Mouse (Mus musculus) liver, embryonic 14.5 days (tissue): ENCODE results near the gene Gm11639. TPM values are rescaled to one million over a fixed set of nuclear protein-coding genes. Genes with fewer than 3 reads are reported as not detected.

Experiments
- ATAC-seq: fragments of 200-750 bp; cut with Nextera tagmentation; 2 replicates; pipeline ENCODE4 v1.8.0; 2017; ENCODE audit warnings: moderate number of reproducible peaks, mild to moderate bottlenecking, moderate library complexity; ENCODE audit not compliant: insufficient read depth
- DNase-seq, 3 experiments: peaks; one replicate each; pipeline ENCODE4 v3.0.0-alpha.2; 2012 to 2013; ENCODE audit warnings: low read depth in 3 of 3, low spot score in 3 of 3
- H3K27ac ChIP-seq: fragments of 300-500 bp; sonication (generic); 2 replicates; pipeline ENCODE4 v1.5.1; 2014; ENCODE audit warnings: moderate library complexity, mild to moderate bottlenecking, control low read depth, inconsistent platforms
- H3K27me3 ChIP-seq: fragments of 300-500 bp; sonication (generic); 2 replicates; pipeline ENCODE4 v1.6.1; 2014; ENCODE audit warnings: mild to moderate bottlenecking, low read length, moderate library complexity; ENCODE audit not compliant: control insufficient read depth, insufficient read depth
- H3K36me3 ChIP-seq: fragments of 300-500 bp; sonication (generic); replicated peaks from 2 replicates; pipeline ENCODE4 v1.6.1; 2014; ENCODE audit warnings: low read depth; ENCODE audit not compliant: control insufficient read depth, insufficient read depth
- H3K4me1 ChIP-seq, 2 experiments: fragments of 200-500 bp in 1 of 2; fragments of 300-500 bp in 1 of 2; sonication (generic) in 1 of 2; replicated peaks; 2 replicates each; pipeline ENCODE4 v1.6.1; 2012 to 2014; ENCODE audit warnings: antibody characterized with exemption in 1 of 2, inconsistent platforms in 1 of 2, low read length in 1 of 2; ENCODE audit not compliant: control insufficient read depth in 2 of 2, insufficient read depth in 2 of 2
- H3K4me2 ChIP-seq: fragments of 300-500 bp; sonication (generic); 2 replicates; pipeline ENCODE4 v1.6.1; 2014; ENCODE audit warnings: low read depth, mild to moderate bottlenecking, control low read depth, moderate library complexity
- H3K4me3 ChIP-seq, 2 experiments: fragments of 200-500 bp in 1 of 2; fragments of 300-500 bp in 1 of 2; sonication (generic) in 1 of 2; 2 replicates each; pipeline ENCODE4 v1.5.1; 2012 to 2014; ENCODE audit warnings: low read depth in 2 of 2, low read length in 2 of 2, mild to moderate bottlenecking in 2 of 2, control low read depth in 1 of 2, inconsistent platforms in 1 of 2, moderate library complexity in 1 of 2; ENCODE audit not compliant: insufficient read depth in 1 of 2
- H3K9ac ChIP-seq: fragments of 300-500 bp; sonication (generic); replicated peaks from 2 replicates; pipeline ENCODE4 v1.6.1; 2014; ENCODE audit warnings: mild to moderate bottlenecking, control low read depth, moderate library complexity
- H3K9me3 ChIP-seq: fragments of 300-500 bp; sonication (generic); 2 replicates; pipeline ENCODE4 v1.6.1; 2016; ENCODE audit warnings: low read length, mixed read lengths; ENCODE audit not compliant: control insufficient read depth
- CTCF ChIP-seq: IDR thresholded peaks from 2 replicates; pipeline ENCODE4 v1.5.1; 2016; ENCODE audit warnings: antibody characterized with exemption, low read depth, control low read depth
- EP300 ChIP-seq: IDR thresholded peaks from 2 replicates; pipeline ENCODE4 v1.6.1; 2016; ENCODE audit warnings: antibody characterized with exemption, low read depth
- WGBS: fragments of 180-500 bp; shearing (Covaris S2); extraction: QIAGEN DNeasy Blood & Tissue Kit; methylation state at CpG from one replicate; pipeline ENCODE4 v1.1.7; 2014; ENCODE audit not compliant: insufficient replicate concordance; 5-methylcytosine and 5-hydroxymethylcytosine counted together
- polyA plus RNA-seq, 2 experiments: library from polyadenylated mRNA; depleted of rRNA in 1 of 2; stranded (reverse) in 1 of 2; unstranded in 1 of 2; fragments of >200 nt; fragmentation: Nextera tagmentation in 1 of 2; extraction: Ambion mirVana in 1 of 2; gene quantifications; 2 replicates each; pipeline versions ENCODE4 v1.2.1 to v1.2.3; 2012 to 2014

The Gm11639 gene
- polyA plus RNA-seq, 2 experiments: 0.02 to 0.06 TPM

DNA sequence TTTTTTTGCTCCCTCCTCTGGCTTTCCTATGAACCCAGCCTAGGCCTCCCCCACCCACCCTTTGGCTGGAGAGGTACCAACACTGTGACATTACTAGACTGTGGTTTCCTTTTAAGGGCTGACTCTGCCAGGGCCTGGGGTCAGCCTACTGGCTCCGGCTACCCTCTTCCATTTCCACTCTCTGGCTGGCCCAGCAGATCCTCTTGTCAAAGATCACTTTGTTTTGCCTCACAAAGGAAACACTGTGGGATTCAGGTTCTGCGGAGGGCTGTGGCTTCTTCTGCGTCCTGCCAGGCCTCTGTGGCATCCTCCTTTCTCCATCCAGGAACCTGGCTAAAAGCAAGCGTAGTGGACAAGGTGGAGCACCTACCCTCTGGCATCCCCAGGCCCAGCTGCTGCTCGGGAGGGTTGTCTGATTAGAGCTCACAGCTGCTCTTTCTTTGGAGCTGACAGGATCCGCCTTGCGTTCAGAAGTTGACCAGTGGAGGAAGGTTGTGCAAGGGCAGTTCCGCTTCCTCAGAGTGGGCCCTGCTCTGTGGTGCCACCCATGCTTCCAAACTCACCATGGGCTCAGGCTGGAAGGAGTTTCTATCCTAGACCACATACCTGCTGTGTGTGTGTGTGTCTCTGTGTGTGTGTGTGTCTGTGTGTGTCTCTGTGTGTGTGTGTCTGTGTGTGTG, 38.2 kb upstream of the Gm11639 start:
- no peak for ATAC-seq
- Histone ChIP-seq H3K4me3 (no peak overlapping the region), H3K9me3 (no peaks in the 10 kb centered on the region), H3K27me3 (no peaks in the 10 kb centered on the region), H3K4me2 (no peak overlapping the region), H3K27ac (no peak overlapping the region), H3K4me1 (no peaks in the 10 kb centered on the region), H3K9ac (no peak overlapping the region), H3K36me3 (no peaks in the 10 kb centered on the region)
- TF ChIP-seq CTCF (no peak), EP300 (no peak)
- DNase-seq: no peak
- 50% methylated on average over 8 of the region's 8 CpGs for WGBS

DNA sequence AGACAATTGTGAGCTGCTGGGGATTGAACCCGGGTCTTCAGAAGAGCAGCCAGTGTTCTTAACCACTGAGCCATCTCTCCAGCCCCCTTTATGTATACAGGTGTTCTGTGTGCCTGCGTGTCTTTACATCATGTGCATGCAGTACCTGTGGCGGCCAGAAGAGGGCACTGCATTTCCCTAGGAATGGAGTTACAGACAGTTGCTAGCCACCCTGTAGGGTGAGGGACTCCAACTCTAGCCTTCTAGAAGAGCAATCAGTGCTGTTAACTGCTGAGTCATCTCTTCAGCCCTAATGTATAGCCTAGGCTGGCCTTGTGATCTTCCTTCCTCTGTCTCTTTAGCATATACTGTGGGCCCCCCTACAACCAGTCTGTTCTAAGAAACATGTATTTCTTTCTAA, 36.9 kb upstream of the Gm11639 start:
- H3K36me3 ChIP-seq: no peaks in the 10 kb centered on the region
- H3K27me3 ChIP-seq: no peaks in the 10 kb centered on the region
- DNase-seq (no peak), ATAC-seq (no peak)
- no peak overlapping the region for H3K4me3 ChIP-seq
- H3K4me1 ChIP-seq: no peaks in the 10 kb centered on the region
- TF ChIP-seq EP300: no peak
- TF ChIP-seq CTCF: peak; percentile 91
- H3K4me2 ChIP-seq: no peak overlapping the region
- H3K9me3 ChIP-seq: no peaks in the 10 kb centered on the region
- H3K27ac ChIP-seq: no peak overlapping the region
- no peak overlapping the region for H3K9ac ChIP-seq
- WGBS: 40% methylated on average over 3 of the region's 3 CpGs

DNA sequence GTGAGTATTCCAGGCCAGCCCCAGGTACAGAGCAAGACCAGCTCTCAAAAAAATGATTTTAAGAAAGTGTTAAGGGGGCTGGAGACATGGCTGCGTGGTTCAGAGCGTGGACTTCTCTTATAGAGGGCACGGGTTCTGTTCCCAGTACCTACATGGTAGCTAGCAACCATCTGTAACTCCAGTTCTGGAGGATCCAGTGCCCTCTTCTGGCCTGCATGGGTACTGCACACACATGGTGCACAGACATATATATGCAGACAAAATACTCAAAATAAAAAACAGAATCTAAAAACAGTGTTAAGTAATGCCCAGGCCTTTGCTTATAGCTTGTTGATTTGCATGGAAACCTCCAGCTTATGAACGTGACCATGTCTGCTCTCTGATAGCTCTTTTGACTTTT, 24.9 kb upstream of the Gm11639 start:
- H3K27me3 ChIP-seq: no peaks in the 10 kb centered on the region
- no peaks in the 10 kb centered on the region; the same call in 1 of the 2 replicates for H3K9me3 ChIP-seq
- DNase-seq (no peak), ATAC-seq (no peak)
- no peak overlapping the region for H3K4me3 ChIP-seq
- H3K9ac ChIP-seq: no peak overlapping the region
- H3K4me1 ChIP-seq: peaks cover 10 to 14% of the 10 kb centered on the region in 2 experiments
- H3K27ac ChIP-seq: no peak overlapping the region
- 67% methylated on average over 4 of the region's 4 CpGs for WGBS
- H3K4me2 ChIP-seq: peak overlapping the region; percentile 59; the same call in 1 of the 2 replicates
- H3K36me3 ChIP-seq: no peaks in the 10 kb centered on the region
- peak; percentile 46; the same call in 1 of the 2 replicates for TF ChIP-seq CTCF
- no peak for TF ChIP-seq EP300

DNA sequence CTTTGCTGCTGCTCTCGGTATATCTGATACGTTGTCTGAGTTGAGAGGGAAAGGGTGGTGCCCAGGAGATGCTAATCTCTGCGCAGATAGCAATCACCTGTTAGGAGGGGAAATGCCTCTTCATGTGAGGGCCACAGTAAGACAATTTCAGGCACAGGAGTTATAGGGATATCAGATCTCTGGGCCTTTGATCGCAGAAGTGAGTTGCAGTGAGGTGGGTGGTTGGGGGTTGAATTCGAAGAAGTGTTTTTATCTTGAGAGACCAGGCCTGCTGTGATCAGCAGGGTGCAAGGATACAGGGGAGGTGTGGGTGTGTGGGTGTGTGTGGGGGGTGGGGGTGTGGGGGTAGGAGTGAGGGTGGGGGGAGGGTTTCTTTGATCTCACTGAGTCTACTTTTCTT, 24.4 kb upstream of the Gm11639 start:
- Histone ChIP-seq H3K4me1 (peaks cover 10 to 14% of the 10 kb centered on the region in 2 experiments), H3K27me3 (no peaks in the 10 kb centered on the region), H3K9ac (no peak overlapping the region), H3K9me3 (no peaks in the 10 kb centered on the region; the same call in 1 of the 2 replicates), H3K4me2 (peak overlapping the region; percentile 59), H3K36me3 (no peaks in the 10 kb centered on the region), H3K27ac (no peak overlapping the region), H3K4me3 (no peak overlapping the region)
- TF ChIP-seq EP300: no peak
- TF ChIP-seq CTCF: no peak
- DNase-seq: peak in 1 of 3 experiments; percentile 33
- ATAC-seq: peak; percentile 88
- WGBS: 23% methylated on average over 5 of the region's 5 CpGs

DNA sequence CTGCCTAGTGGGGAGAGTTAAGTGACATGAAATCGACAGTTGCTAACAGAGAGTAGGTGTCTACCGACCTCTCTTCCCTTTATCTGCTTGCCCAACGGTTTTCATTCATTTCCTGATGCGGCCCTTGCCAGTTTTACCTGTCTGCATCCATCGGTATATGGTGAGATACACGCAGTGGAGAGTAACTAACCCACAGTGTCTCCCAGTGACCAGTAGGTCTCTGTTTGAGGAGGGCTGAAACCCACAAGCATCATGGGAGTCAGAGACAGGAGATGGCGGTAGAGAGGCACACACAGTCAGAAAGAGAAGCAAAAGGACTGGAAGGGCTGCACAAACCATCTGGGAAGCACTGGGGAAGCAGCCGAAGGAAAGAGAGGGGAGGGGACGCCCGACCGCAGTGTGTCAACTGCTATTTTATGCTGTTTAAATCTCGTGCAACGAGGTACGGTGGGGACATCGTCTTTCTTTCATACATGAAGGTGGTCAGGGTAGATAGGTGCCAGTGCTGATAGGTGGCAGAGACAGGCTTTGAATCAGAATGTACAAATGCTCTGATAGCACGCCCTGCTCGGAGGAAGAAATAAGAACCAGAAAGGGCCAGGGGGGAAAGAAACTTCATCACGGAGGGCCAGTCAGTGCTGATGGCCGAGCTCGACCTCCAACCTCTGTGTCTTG, 23.8 kb upstream of the Gm11639 start:
- H3K4me2 ChIP-seq: peak overlapping the region; percentile 59
- peak; percentile 44 for TF ChIP-seq CTCF
- peak; percentile 30; the same call in 1 of the 2 replicates for TF ChIP-seq EP300
- no peaks in the 10 kb centered on the region for H3K27me3 ChIP-seq
- H3K27ac ChIP-seq: no peak overlapping the region
- peaks cover 10 to 14% of the 10 kb centered on the region in 2 experiments for H3K4me1 ChIP-seq
- ATAC-seq: peak; percentile 56
- peak overlapping the region; percentile 18 to 21; a peak in 1 of 4 replicates for H3K4me3 ChIP-seq
- 0 out of 2 replicates have a peak overlapping the region, but pooled peaks have one; percentile 18 for H3K9ac ChIP-seq
- 26% methylated on average over 20 of the region's 20 CpGs for WGBS
- no peaks in the 10 kb centered on the region; the same call in 1 of the 2 replicates for H3K9me3 ChIP-seq
- no peaks in the 10 kb centered on the region for H3K36me3 ChIP-seq
- DNase-seq: no peak
